Mouse (Mus musculus): ENCODE measurements around the gene Itgb6.

- no peak for TF ChIP-seq CTCF (IDR thresholded peaks at IDR 0.05; ENCODE audit: low read depth)
- TF ChIP-seq EP300 (IDR thresholded peaks at IDR 0.05; ENCODE audit: low read depth) = no peak
These were observed 74.8 kb downstream of the Itgb6 start for GRCm38 (mm10) chr2:60647650-60648049.
